Mouse (Mus musculus): ENCODE measurements at regions not wholly inside any gene's neighbourhood (a gene's known extent, or its start where the extent isn't known, plus 50 kb on each side); places are given as distances from the start of the nearest gene placed in this dataset.

- Histone ChIP-seq H3K9me3 (no peaks in the 10 kb centered on the region), H3K9ac (no peak overlapping the region), H3K27me3 (no peaks in the 10 kb centered on the region), H3K4me1 (replicated peaks) (no peaks in the 10 kb centered on the region), H3K36me3 (no peaks in the 10 kb centered on the region), H3K27ac (replicated peaks) (no peak overlapping the region), H3K4me3 (no peak overlapping the region), H3K4me2 (no peak overlapping the region)
- no peak for ATAC-seq (ENCODE audit: low read depth)
- WGBS = 80% methylated on average over 2 of the region's 2 CpGs
Measured at GRCm38 (mm10) chr14:96838910-96839309, 320.0 kb upstream of the Klhl1 start.

GRCm38 (mm10) chr14:96825083-96825482 lies 306.2 kb upstream of the Klhl1 start:
- no peak for ATAC-seq (ENCODE audit: low read depth)
- 82% methylated on average over 1 of the region's 1 CpGs for WGBS
- H3K9me3 ChIP-seq = no peaks in the 10 kb centered on the region
- no peak overlapping the region for H3K4me3 ChIP-seq
- H3K9ac ChIP-seq = no peak overlapping the region
- H3K4me2 ChIP-seq = no peak overlapping the region
- H3K27me3 ChIP-seq = no peaks in the 10 kb centered on the region
- no peaks in the 10 kb centered on the region for H3K36me3 ChIP-seq
- no peaks in the 10 kb centered on the region for H3K4me1 ChIP-seq (replicated peaks)
- H3K27ac ChIP-seq (replicated peaks) = no peak overlapping the region

GRCm38 (mm10) chr14:96815665-96816064 lies 296.8 kb upstream of the Klhl1 start:
- no peaks in the 10 kb centered on the region for H3K27me3 ChIP-seq
- H3K4me2 ChIP-seq = no peak overlapping the region
- H3K4me3 ChIP-seq = no peak overlapping the region
- ATAC-seq (ENCODE audit: low read depth) = no peak
- no peaks in the 10 kb centered on the region for H3K36me3 ChIP-seq
- H3K27ac ChIP-seq (replicated peaks) = no peak overlapping the region
- no peaks in the 10 kb centered on the region for H3K9me3 ChIP-seq
- H3K4me1 ChIP-seq (replicated peaks) = no peaks in the 10 kb centered on the region
- WGBS = 89% methylated on average over 2 of the region's 2 CpGs
- H3K9ac ChIP-seq = no peak overlapping the region

GRCm38 (mm10) chr14:96805284-96805683 lies 286.4 kb upstream of the Klhl1 start:
- Histone ChIP-seq H3K27ac (replicated peaks) (no peak overlapping the region), H3K9ac (no peak overlapping the region), H3K36me3 (no peaks in the 10 kb centered on the region), H3K4me3 (no peak overlapping the region), H3K4me2 (no peak overlapping the region), H3K27me3 (no peaks in the 10 kb centered on the region), H3K9me3 (no peaks in the 10 kb centered on the region), H3K4me1 (replicated peaks) (no peaks in the 10 kb centered on the region)
- WGBS = 78% methylated on average over 1 of the region's 1 CpGs
- no peak for ATAC-seq (ENCODE audit: low read depth)

- H3K36me3 ChIP-seq = no peaks in the 10 kb centered on the region
- H3K9me3 ChIP-seq = no peaks in the 10 kb centered on the region
Measured at GRCm38 (mm10) chr14:96794806-96795205, 275.9 kb upstream of the Klhl1 start.

GRCm38 (mm10) chr14:96787917-96788316 lies 269.0 kb upstream of the Klhl1 start:
- H3K4me2 ChIP-seq = no peak overlapping the region
- H3K27ac ChIP-seq (replicated peaks) = no peak overlapping the region
- H3K4me3 ChIP-seq = no peak overlapping the region
- no peak overlapping the region for H3K9ac ChIP-seq
- no peaks in the 10 kb centered on the region for H3K4me1 ChIP-seq (replicated peaks)
- no peaks in the 10 kb centered on the region for H3K9me3 ChIP-seq
- WGBS = 83% methylated on average over 3 of the region's 3 CpGs
- H3K36me3 ChIP-seq = no peaks in the 10 kb centered on the region
- no peak for ATAC-seq (ENCODE audit: low read depth)
- H3K27me3 ChIP-seq = no peaks in the 10 kb centered on the region

More at GRCm38 (mm10) chr14:96794806-96795205, 275.9 kb upstream of the Klhl1 start:
- Histone ChIP-seq H3K4me3 (no peak overlapping the region), H3K27ac (replicated peaks) (no peak overlapping the region), H3K27me3 (no peaks in the 10 kb centered on the region), H3K4me2 (no peak overlapping the region), H3K4me1 (replicated peaks) (no peaks in the 10 kb centered on the region), H3K9ac (no peak overlapping the region)
- 97% methylated on average over 1 of the region's 1 CpGs for WGBS
- ATAC-seq (ENCODE audit: low read depth) = no peak

- H3K36me3 ChIP-seq = no peaks in the 10 kb centered on the region
Measured at GRCm38 (mm10) chr14:96787286-96787685, 268.4 kb upstream of the Klhl1 start.

GRCm38 (mm10) chr14:96775801-96776200 lies 256.9 kb upstream of the Klhl1 start:
- no peak overlapping the region for H3K4me2 ChIP-seq
- 79% methylated on average over 1 of the region's 1 CpGs for WGBS

More at GRCm38 (mm10) chr14:96787286-96787685, 268.4 kb upstream of the Klhl1 start:
- no peaks in the 10 kb centered on the region for H3K27me3 ChIP-seq
- H3K27ac ChIP-seq (replicated peaks) = no peak overlapping the region
- no peak overlapping the region for H3K9ac ChIP-seq
- H3K4me1 ChIP-seq (replicated peaks) = no peaks in the 10 kb centered on the region
- WGBS = 43% methylated on average over 1 of the region's 1 CpGs
- H3K9me3 ChIP-seq = no peaks in the 10 kb centered on the region
- H3K4me2 ChIP-seq = no peak overlapping the region
- ATAC-seq (ENCODE audit: low read depth) = no peak
- H3K4me3 ChIP-seq = no peak overlapping the region

GRCm38 (mm10) chr14:96760591-96760990 lies 241.7 kb upstream of the Klhl1 start:
- WGBS = 95% methylated on average over 8 of the region's 8 CpGs
- H3K4me2 ChIP-seq = no peak overlapping the region
- H3K9me3 ChIP-seq = no peaks in the 10 kb centered on the region
- H3K9ac ChIP-seq = no peak overlapping the region
- no peaks in the 10 kb centered on the region for H3K36me3 ChIP-seq
- no peak overlapping the region for H3K4me3 ChIP-seq
- ATAC-seq (ENCODE audit: low read depth) = no peak
- no peaks in the 10 kb centered on the region for H3K27me3 ChIP-seq
- no peak overlapping the region for H3K27ac ChIP-seq (replicated peaks)
- no peaks in the 10 kb centered on the region for H3K4me1 ChIP-seq (replicated peaks)

More at GRCm38 (mm10) chr14:96775801-96776200, 256.9 kb upstream of the Klhl1 start:
- Histone ChIP-seq H3K27me3 (no peaks in the 10 kb centered on the region), H3K9me3 (no peaks in the 10 kb centered on the region), H3K4me1 (replicated peaks) (no peaks in the 10 kb centered on the region), H3K4me3 (no peak overlapping the region), H3K9ac (no peak overlapping the region), H3K36me3 (no peaks in the 10 kb centered on the region), H3K27ac (replicated peaks) (no peak overlapping the region)
- no peak for ATAC-seq (ENCODE audit: low read depth)

- no peak overlapping the region for H3K27ac ChIP-seq (replicated peaks)
- H3K36me3 ChIP-seq = no peaks in the 10 kb centered on the region
- H3K4me1 ChIP-seq (replicated peaks) = no peaks in the 10 kb centered on the region
- H3K4me3 ChIP-seq = no peak overlapping the region
- no peaks in the 10 kb centered on the region for H3K9me3 ChIP-seq
- no peak overlapping the region for H3K9ac ChIP-seq
- WGBS = 76% methylated on average over 4 of the region's 4 CpGs
- H3K4me2 ChIP-seq = no peak overlapping the region
- no peak for ATAC-seq (ENCODE audit: low read depth)
- no peaks in the 10 kb centered on the region for H3K27me3 ChIP-seq
Measured at GRCm38 (mm10) chr14:96733211-96733610, 214.3 kb upstream of the Klhl1 start.

GRCm38 (mm10) chr14:96697086-96697485 lies 178.2 kb upstream of the Klhl1 start:
- no peak for ATAC-seq (ENCODE audit: low read depth)
- Histone ChIP-seq H3K9me3 (no peaks in the 10 kb centered on the region), H3K4me3 (no peak overlapping the region), H3K4me2 (no peak overlapping the region), H3K27ac (replicated peaks) (no peak overlapping the region), H3K27me3 (no peaks in the 10 kb centered on the region), H3K4me1 (replicated peaks) (no peaks in the 10 kb centered on the region), H3K36me3 (no peaks in the 10 kb centered on the region), H3K9ac (no peak overlapping the region)

GRCm38 (mm10) chr14:96690923-96691322 lies 172.0 kb upstream of the Klhl1 start:
- no peak overlapping the region for H3K4me3 ChIP-seq
- H3K36me3 ChIP-seq = no peaks in the 10 kb centered on the region
- no peaks in the 10 kb centered on the region for H3K4me1 ChIP-seq (replicated peaks)
- H3K9me3 ChIP-seq = no peaks in the 10 kb centered on the region
- WGBS = 71% methylated on average over 1 of the region's 1 CpGs
- no peak for ATAC-seq (ENCODE audit: low read depth)
- H3K4me2 ChIP-seq = no peak overlapping the region
- H3K27ac ChIP-seq (replicated peaks) = no peak overlapping the region
- H3K27me3 ChIP-seq = no peaks in the 10 kb centered on the region
- H3K9ac ChIP-seq = no peak overlapping the region

GRCm38 (mm10) chr14:96683943-96684342 lies 165.0 kb upstream of the Klhl1 start:
- no peak overlapping the region for H3K4me3 ChIP-seq
- no peak overlapping the region for H3K4me2 ChIP-seq
- ATAC-seq (ENCODE audit: low read depth) = no peak
- H3K36me3 ChIP-seq = no peaks in the 10 kb centered on the region
- no peak overlapping the region for H3K9ac ChIP-seq
- 80% methylated on average over 5 of the region's 5 CpGs for WGBS
- no peaks in the 10 kb centered on the region for H3K27me3 ChIP-seq
- H3K9me3 ChIP-seq = no peaks in the 10 kb centered on the region
- no peaks in the 10 kb centered on the region for H3K4me1 ChIP-seq (replicated peaks)
- no peak overlapping the region for H3K27ac ChIP-seq (replicated peaks)
